Mouse (Mus musculus) liver, embryonic 11.5 days (tissue): Measurements from ENCODE around the gene Scn1b. TPM values are rescaled to one million over a fixed set of nuclear protein-coding genes. Genes with fewer than 3 reads are reported as not detected.

ENCODE experiments used
- ATAC-seq: fragments of 200-750 bp; cut with Nextera tagmentation; replicated peaks from 2 replicates; pipeline ENCODE4 v1.8.0; 2017; ENCODE audit warnings: moderate number of reproducible peaks, mild to moderate bottlenecking, moderate TSS enrichment, moderate library complexity; ENCODE audit not compliant: low FRiP score
- DNase-seq: peaks from one replicate; pipeline ENCODE4 v3.0.0-alpha.2; 2017; ENCODE audit warnings: low spot score
- H3K27ac ChIP-seq: fragments of 300-500 bp; sonication (generic); 2 replicates; pipeline ENCODE4 v1.5.1; 2014; ENCODE audit warnings: mild to moderate bottlenecking, low read depth, low read length, control low read depth
- H3K27me3 ChIP-seq: fragments of 300-500 bp; sonication (generic); replicated peaks from 2 replicates; pipeline ENCODE4 v1.6.1; 2014; ENCODE audit warnings: low read length, mixed read lengths; ENCODE audit not compliant: control insufficient read depth, insufficient read depth
- H3K36me3 ChIP-seq: fragments of 300-500 bp; sonication (generic); 2 replicates; pipeline ENCODE4 v1.6.1; 2014; ENCODE audit warnings: mild to moderate bottlenecking, low read length, moderate library complexity, mixed read lengths; ENCODE audit not compliant: control insufficient read depth, insufficient read depth
- H3K4me1 ChIP-seq: fragments of 300-500 bp; sonication (generic); replicated peaks from 2 replicates; pipeline ENCODE4 v1.6.1; 2014; ENCODE audit warnings: low read length, mixed read lengths; ENCODE audit not compliant: control insufficient read depth, insufficient read depth
- H3K4me2 ChIP-seq: fragments of 300-500 bp; sonication (generic); 2 replicates; pipeline ENCODE4 v1.6.1; 2014; ENCODE audit warnings: mild to moderate bottlenecking, control low read depth, moderate library complexity
- H3K4me3 ChIP-seq: fragments of 300-500 bp; sonication (generic); 2 replicates; pipeline ENCODE4 v1.5.1; 2014; ENCODE audit warnings: low read depth, low read length, control low read depth
- H3K9ac ChIP-seq: fragments of 300-500 bp; sonication (generic); 2 replicates; pipeline ENCODE4 v1.6.1; 2014; ENCODE audit warnings: low read depth, low read length, control low read depth
- H3K9me3 ChIP-seq: fragments of 300-500 bp; sonication (generic); 2 replicates; pipeline ENCODE4 v1.6.1; 2016; ENCODE audit warnings: low read length, inconsistent platforms, mixed read lengths; ENCODE audit not compliant: control insufficient read depth
- WGBS: fragments of 180-500 bp; shearing (Covaris S2); extraction: QIAGEN DNeasy Blood & Tissue Kit; methylation state at CpG from one replicate; pipeline ENCODE4 v1.1.7; 2014; 5-methylcytosine and 5-hydroxymethylcytosine counted together
- polyA plus RNA-seq: library from polyadenylated mRNA; unstranded; fragments of >200 nt; fragmentation: Nextera tagmentation; extraction: Ambion mirVana; gene quantifications from 2 replicates; pipeline ENCODE4 v1.2.1, GENCODE M21; 2014

Gene Scn1b
- polyA plus RNA-seq, 1 experiment from 2014 or later: 1.0 TPM

GRCm38 (mm10) chr7:31106166-31106565 is 20.6 kb downstream of the Scn1b start:
- no peak overlapping the region for H3K4me3 ChIP-seq
- H3K27me3 ChIP-seq: peaks cover 9% of the 10 kb centered on the region; the same call in 1 of the 2 replicates
- H3K4me1 ChIP-seq: peaks cover 6% of the 10 kb centered on the region
- 46% methylated on average over 3 of the region's 3 CpGs for WGBS
- H3K27ac ChIP-seq: no peak overlapping the region
- no peak overlapping the region for H3K9ac ChIP-seq
- DNase-seq: no peak
- ATAC-seq: no peak
- H3K9me3 ChIP-seq: no peaks in the 10 kb centered on the region
- no peaks in the 10 kb centered on the region; the same call in 1 of the 2 replicates for H3K36me3 ChIP-seq
- H3K4me2 ChIP-seq: no peak overlapping the region

- H3K4me2 ChIP-seq: no peak overlapping the region
- H3K4me1 ChIP-seq: peaks cover 5% of the 10 kb centered on the region; the same call in 1 of the 2 replicates
- no peak overlapping the region for H3K27ac ChIP-seq
- no peaks in the 10 kb centered on the region; the same call in 1 of the 2 replicates for H3K36me3 ChIP-seq
- H3K9ac ChIP-seq: no peak overlapping the region
- ATAC-seq (no peak), DNase-seq (no peak)
- no peak overlapping the region for H3K4me3 ChIP-seq
- 45% methylated on average over 15 of the region's 15 CpGs for WGBS
- peaks cover 9% of the 10 kb centered on the region; the same call in 1 of the 2 replicates for H3K27me3 ChIP-seq
- H3K9me3 ChIP-seq: no peaks in the 10 kb centered on the region
Observed at GRCm38 (mm10) chr7:31105061-31105768, 21.6 kb downstream of the Scn1b start.

GRCm38 (mm10) chr7:31100786-31101185 is 26.0 kb downstream of the Scn1b start:
- H3K27ac ChIP-seq: no peak overlapping the region
- no peak for ATAC-seq
- H3K27me3 ChIP-seq: peaks cover 9% of the 10 kb centered on the region; the same call in 1 of the 2 replicates
- no peak overlapping the region for H3K9ac ChIP-seq
- no peak for DNase-seq
- no peaks in the 10 kb centered on the region for H3K4me1 ChIP-seq
- no peak overlapping the region for H3K4me3 ChIP-seq
- H3K36me3 ChIP-seq: no peaks in the 10 kb centered on the region
- no peak overlapping the region for H3K4me2 ChIP-seq
- no peaks in the 10 kb centered on the region for H3K9me3 ChIP-seq
- WGBS: 71% methylated on average over 14 of the region's 14 CpGs

GRCm38 (mm10) chr7:31099612-31099982 is 27.2 kb downstream of the Scn1b start:
- H3K9me3 ChIP-seq: no peaks in the 10 kb centered on the region
- H3K9ac ChIP-seq: no peak overlapping the region
- H3K27ac ChIP-seq: no peak overlapping the region
- no peaks in the 10 kb centered on the region for H3K36me3 ChIP-seq
- H3K27me3 ChIP-seq: peaks cover 9% of the 10 kb centered on the region; the same call in 1 of the 2 replicates
- WGBS: 74% methylated on average over 6 of the region's 6 CpGs
- ATAC-seq: no peak
- DNase-seq: no peak
- no peaks in the 10 kb centered on the region for H3K4me1 ChIP-seq
- no peak overlapping the region for H3K4me2 ChIP-seq
- H3K4me3 ChIP-seq: no peak overlapping the region

- Histone ChIP-seq H3K9ac (no peak overlapping the region), H3K4me1 (no peaks in the 10 kb centered on the region), H3K27me3 (peaks cover 9% of the 10 kb centered on the region; the same call in 1 of the 2 replicates), H3K4me3 (no peak overlapping the region), H3K36me3 (no peaks in the 10 kb centered on the region), H3K9me3 (no peaks in the 10 kb centered on the region), H3K27ac (no peak overlapping the region), H3K4me2 (no peak overlapping the region)
- ATAC-seq (no peak), DNase-seq (no peak)
- 74% methylated on average over 22 of the region's 22 CpGs for WGBS
Observed at GRCm38 (mm10) chr7:31098697-31099611, 27.8 kb downstream of the Scn1b start.

GRCm38 (mm10) chr7:31097583-31098248 is 29.1 kb downstream of the Scn1b start:
- H3K9me3 ChIP-seq: no peaks in the 10 kb centered on the region
- no peak overlapping the region for H3K27ac ChIP-seq
- peak overlapping the region; percentile 28 for H3K4me3 ChIP-seq
- H3K4me1 ChIP-seq: no peaks in the 10 kb centered on the region
- H3K27me3 ChIP-seq: peaks cover 2% of the 10 kb centered on the region; the same call in 1 of the 2 replicates
- WGBS: 42% methylated on average over 20 of the region's 20 CpGs
- no peaks in the 10 kb centered on the region for H3K36me3 ChIP-seq
- DNase-seq (peak; percentile 81), ATAC-seq (peak; percentile 89)
- peak overlapping the region; percentile 52 for H3K4me2 ChIP-seq
- no peak overlapping the region for H3K9ac ChIP-seq

- H3K4me1 ChIP-seq: no peaks in the 10 kb centered on the region
- WGBS: 69% methylated on average over 9 of the region's 9 CpGs
- no peaks in the 10 kb centered on the region for H3K36me3 ChIP-seq
- ATAC-seq (no peak), DNase-seq (no peak)
- H3K27ac ChIP-seq: no peak overlapping the region
- no peak overlapping the region for H3K4me3 ChIP-seq
- H3K27me3 ChIP-seq: no peaks in the 10 kb centered on the region; the same call in 1 of the 2 replicates
- no peaks in the 10 kb centered on the region for H3K9me3 ChIP-seq
- no peak overlapping the region for H3K4me2 ChIP-seq
- no peak overlapping the region for H3K9ac ChIP-seq
Observed at GRCm38 (mm10) chr7:31096892-31097564, 29.8 kb downstream of the Scn1b start.
